Mouse (Mus musculus): ENCODE data around the gene Ttc7b.

GRCm38 (mm10) chr12:100447701-100448277 is 72.8 kb downstream of the Ttc7b start:
- TF ChIP-seq CTCF (IDR thresholded peaks at IDR 0.05; ENCODE audit: low read depth, low read length), result no peak
- no peak for TF ChIP-seq GATA1 (IDR thresholded peaks at IDR 0.05; ENCODE audit: borderline replicate concordance, low read length)
- no peak for TF ChIP-seq TAL1 (conservative IDR thresholded peaks at IDR 0.05; ENCODE audit: low read depth, low read length)
- TF ChIP-seq POLR2AphosphoS5 (IDR thresholded peaks at IDR 0.05; ENCODE audit: insufficient replicate concordance, low read depth, low read length), result no peak
